Mouse (Mus musculus): ENCODE data around the gene Zfp101. TPM values are rescaled to one million over a fixed set of nuclear protein-coding genes. Genes with fewer than 3 reads are reported as not detected.

The Zfp101 gene
- polyA plus RNA-seq (2011; ENCODE audit: insufficient read depth, insufficient read length, low replicate concordance, missing spikeins) = 9.0 and 13.9 TPM in 2 replicates

DNA sequence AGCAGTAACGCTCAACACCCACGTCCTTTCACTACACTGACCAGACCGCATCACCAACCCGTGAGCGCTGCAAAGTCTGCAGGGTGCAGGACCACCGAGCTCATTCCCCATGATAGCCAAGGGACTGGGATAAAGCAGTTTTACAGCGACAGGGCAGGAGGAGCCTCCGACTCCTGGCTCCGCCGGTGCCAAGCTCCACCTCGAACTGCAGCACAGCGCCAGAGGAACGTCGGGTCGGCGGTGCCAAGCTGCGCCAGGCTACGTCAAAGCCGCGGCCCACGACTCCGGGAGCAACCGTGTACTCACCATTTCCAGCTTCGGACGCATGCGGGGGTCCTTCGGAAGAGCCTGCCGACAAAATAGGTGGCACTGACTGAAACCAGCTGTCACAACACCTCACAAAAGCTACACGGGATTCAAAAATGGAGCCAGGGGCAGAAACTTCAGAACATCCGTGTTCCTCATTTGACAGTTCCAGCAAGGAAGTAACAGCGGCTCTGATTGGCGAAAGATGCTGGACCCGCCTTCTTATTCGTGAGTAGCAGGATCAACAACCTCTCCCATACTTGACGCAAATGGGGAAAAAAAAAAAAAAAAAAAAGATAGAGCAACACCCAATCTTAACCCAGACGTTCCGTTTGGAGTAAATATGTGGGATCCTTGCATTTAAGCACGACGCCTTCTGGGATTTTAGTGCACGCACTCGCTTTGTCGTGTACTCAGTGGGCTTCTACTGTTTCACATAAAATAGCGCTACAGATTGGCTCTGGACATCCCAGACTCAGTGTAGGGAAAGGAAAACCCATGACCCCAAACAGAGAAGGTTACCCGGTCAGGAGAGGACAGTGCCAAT is at the start of gene Zfp101:
Gene Zfp101 (minus strand): TSS at position 460 of the 853 bp plus-strand sequence.
- H3K4me3 ChIP-seq (replicated peaks; ENCODE audit: control insufficient read depth, low read depth, low read length) = peak within 1 kb of the TSS; percentile 88
- TF ChIP-seq CTCF (IDR thresholded peaks at IDR 0.05; ENCODE audit: control insufficient read depth, insufficient read depth, low read length) (peak; percentile 3; the same call in 1 of the 2 replicates), POLR2A (IDR thresholded peaks at IDR 0.05; ENCODE audit: borderline replicate concordance, control insufficient read depth, low read depth, low read length) (peak; percentile 61; the same call in 1 of the 2 replicates)
- no peaks in the 10 kb centered on the region; the same call in 1 of the 2 replicates for H3K4me1 ChIP-seq (ENCODE audit: control insufficient read depth, insufficient read depth, low read length)
- under 1% methylated on average over 44 of the region's 44 CpGs for WGBS
- peak within 1 kb of the TSS; percentile 68 for H3K27ac ChIP-seq (ENCODE audit: control insufficient read depth, insufficient read depth, low read depth, low read length, poor library complexity)

DNA sequence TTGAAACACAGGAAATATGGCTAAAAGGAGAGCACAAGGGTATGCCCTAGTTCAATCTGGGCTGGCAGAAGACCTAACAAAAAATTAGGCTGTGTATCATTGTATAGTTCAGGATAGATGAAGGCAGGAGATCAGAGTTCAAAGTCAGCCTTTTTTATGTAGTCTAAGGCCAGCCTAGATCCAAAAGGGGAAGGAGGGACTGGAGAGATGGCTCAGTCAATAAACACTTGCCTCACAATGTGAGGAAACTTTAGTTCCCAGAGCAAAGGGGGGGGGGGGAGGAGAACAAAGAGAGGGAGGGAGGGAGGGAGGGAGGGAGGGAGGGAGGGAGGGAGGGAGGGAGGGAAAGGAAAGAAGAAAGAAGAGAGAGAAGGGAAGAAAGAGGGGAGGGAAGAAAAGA is 46.7 kb upstream of the Zfp101 start:
- H3K4me3 ChIP-seq (replicated peaks; ENCODE audit: control insufficient read depth, low read depth, low read length) = no peak overlapping the region
- no peak overlapping the region for H3K27ac ChIP-seq (ENCODE audit: control insufficient read depth, insufficient read depth, low read depth, low read length, poor library complexity)
- peaks cover 1% of the 10 kb centered on the region for H3K4me1 ChIP-seq (ENCODE audit: control insufficient read depth, insufficient read depth, low read length)
- TF ChIP-seq CTCF (IDR thresholded peaks at IDR 0.05; ENCODE audit: control insufficient read depth, insufficient read depth, low read length) (no peak), POLR2A (IDR thresholded peaks at IDR 0.05; ENCODE audit: borderline replicate concordance, control insufficient read depth, low read depth, low read length) (no peak)

DNA sequence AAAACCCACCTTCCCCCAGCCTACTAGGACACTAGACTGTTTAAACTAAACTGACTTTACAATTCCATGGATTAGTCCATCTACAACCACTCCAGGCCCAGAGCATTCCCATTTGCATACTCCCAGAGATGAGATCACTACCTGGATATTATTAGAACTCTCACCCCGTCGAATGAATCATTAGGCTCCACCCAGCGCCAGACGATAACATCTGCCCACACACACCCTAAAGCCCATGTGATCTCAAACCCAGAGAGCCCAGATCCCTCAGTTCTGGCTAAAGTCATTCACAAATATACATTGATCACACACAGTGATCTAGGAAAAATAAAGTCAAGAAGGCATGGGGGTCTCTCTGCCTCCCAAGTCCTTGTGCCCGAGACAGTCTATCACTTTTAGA is 45.5 kb upstream of the Zfp101 start:
- TF ChIP-seq CTCF (IDR thresholded peaks at IDR 0.05; ENCODE audit: control insufficient read depth, insufficient read depth, low read length) = no peak
- TF ChIP-seq POLR2A (IDR thresholded peaks at IDR 0.05; ENCODE audit: borderline replicate concordance, control insufficient read depth, low read depth, low read length) = no peak
- Histone ChIP-seq H3K27ac (ENCODE audit: control insufficient read depth, insufficient read depth, low read depth, low read length, poor library complexity) (no peak overlapping the region), H3K4me1 (ENCODE audit: control insufficient read depth, insufficient read depth, low read length) (peaks cover 1% of the 10 kb centered on the region), H3K4me3 (replicated peaks; ENCODE audit: control insufficient read depth, low read depth, low read length) (no peak overlapping the region)
- 32% methylated on average over 5 of the region's 5 CpGs for WGBS

DNA sequence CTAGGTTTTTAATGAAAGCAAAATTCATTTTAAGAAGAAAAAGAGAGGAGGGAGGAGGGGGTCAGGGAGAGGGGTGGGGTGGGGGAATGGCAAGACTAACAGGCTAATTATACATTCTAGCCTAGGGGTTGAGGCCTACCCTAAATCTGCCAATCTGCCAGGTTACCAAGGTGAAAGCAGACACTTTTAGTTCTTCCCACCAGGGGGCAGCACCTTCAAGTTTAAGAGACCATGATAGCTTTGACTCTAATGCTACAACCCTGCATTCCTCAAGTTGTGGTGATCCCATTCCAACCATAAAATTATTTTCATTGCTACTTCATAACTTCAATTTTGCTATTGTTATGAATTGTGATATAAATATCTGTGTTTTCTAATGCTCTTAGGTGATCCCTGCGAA is 44.7 kb upstream of the Zfp101 start:
- Histone ChIP-seq H3K4me3 (replicated peaks; ENCODE audit: control insufficient read depth, low read depth, low read length) (no peak overlapping the region), H3K27ac (ENCODE audit: control insufficient read depth, insufficient read depth, low read depth, low read length, poor library complexity) (no peak overlapping the region), H3K4me1 (ENCODE audit: control insufficient read depth, insufficient read depth, low read length) (peaks cover 1% of the 10 kb centered on the region)
- WGBS = 80% methylated on average over 1 of the region's 1 CpGs
- TF ChIP-seq POLR2A (IDR thresholded peaks at IDR 0.05; ENCODE audit: borderline replicate concordance, control insufficient read depth, low read depth, low read length) (no peak), CTCF (IDR thresholded peaks at IDR 0.05; ENCODE audit: control insufficient read depth, insufficient read depth, low read length) (peak; percentile 20; the same call in 1 of the 2 replicates)

DNA sequence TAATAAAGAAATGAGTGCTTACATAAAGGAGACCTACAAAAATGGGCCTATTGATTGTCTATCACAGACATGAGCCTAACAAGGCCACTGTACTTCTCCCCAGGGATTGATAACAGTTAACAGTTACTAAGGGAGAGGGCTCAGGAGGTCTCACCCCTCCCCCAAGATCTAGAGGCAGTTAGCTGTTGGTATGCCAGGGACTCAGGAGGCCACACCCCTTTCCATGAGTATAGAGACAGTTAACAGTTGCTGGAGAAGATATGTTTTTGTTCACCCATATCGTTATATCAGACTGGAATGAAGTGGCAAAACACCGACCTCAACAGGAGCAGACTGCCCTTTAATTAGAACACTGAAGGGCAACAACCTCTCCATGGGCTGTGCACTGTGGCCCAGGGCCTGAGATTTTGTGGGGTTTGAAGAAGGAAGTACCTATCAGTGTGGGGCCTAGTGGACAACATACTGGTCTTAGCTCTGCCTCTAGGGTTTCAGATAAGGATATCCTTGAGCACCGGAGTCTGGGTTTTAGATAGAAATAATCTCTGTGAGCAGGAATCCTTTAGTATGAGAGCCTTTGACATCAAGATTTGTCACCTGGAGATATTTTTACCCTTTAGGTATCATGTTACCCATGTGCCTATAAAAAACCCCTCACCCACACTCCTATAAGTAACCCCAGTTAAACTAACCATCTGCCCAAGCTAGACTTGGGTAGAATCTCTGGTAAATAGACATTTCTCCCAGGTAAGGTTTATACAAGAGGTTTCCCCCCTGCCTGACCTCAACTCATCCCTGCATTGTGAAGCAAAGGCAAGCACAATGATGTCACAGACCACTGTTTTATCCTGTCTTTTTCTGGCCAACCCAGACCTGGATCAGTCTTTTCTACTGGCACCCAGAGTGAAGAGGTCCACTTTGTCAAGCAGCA is 37.8 kb upstream of the Zfp101 start, which contains the start of gene Actl9:
Gene Actl9 (plus strand): TSS at position 878 of the 928 bp plus-strand sequence.
- 64% methylated on average over 3 of the region's 3 CpGs for WGBS
- TF ChIP-seq CTCF (IDR thresholded peaks at IDR 0.05; ENCODE audit: control insufficient read depth, insufficient read depth, low read length) = no peak
- TF ChIP-seq POLR2A (IDR thresholded peaks at IDR 0.05; ENCODE audit: borderline replicate concordance, control insufficient read depth, low read depth, low read length) = no peak
- Histone ChIP-seq H3K4me1 (ENCODE audit: control insufficient read depth, insufficient read depth, low read length) (no peaks in the 10 kb centered on the region), H3K27ac (ENCODE audit: control insufficient read depth, insufficient read depth, low read depth, low read length, poor library complexity) (no peak within 1 kb of the TSS), H3K4me3 (replicated peaks; ENCODE audit: control insufficient read depth, low read depth, low read length) (no peak within 1 kb of the TSS)

DNA sequence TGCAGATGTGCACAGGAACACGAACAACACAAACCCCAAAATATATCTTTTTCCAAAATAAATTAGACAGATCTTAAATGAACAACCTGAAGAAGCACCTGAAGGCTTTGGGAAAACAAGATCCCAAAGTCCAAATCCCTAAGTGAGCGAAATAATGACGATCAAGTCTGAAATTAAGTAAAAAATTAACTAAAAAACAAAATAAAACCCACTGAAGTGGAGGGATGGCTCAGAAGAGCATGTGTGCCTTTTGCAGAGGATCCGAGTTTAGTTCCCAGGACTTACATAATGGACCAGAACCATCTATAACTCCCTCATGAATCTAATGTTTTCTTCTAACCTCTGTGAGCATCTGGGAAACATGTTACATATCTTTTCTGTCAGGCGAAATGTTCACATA is 2.2 kb downstream of the Zfp101 start:
- TF ChIP-seq POLR2A (IDR thresholded peaks at IDR 0.05; ENCODE audit: borderline replicate concordance, control insufficient read depth, low read depth, low read length) = no peak
- no peak for TF ChIP-seq CTCF (IDR thresholded peaks at IDR 0.05; ENCODE audit: control insufficient read depth, insufficient read depth, low read length)
- 85% methylated on average over 5 of the region's 5 CpGs for WGBS
- Histone ChIP-seq H3K4me3 (replicated peaks; ENCODE audit: control insufficient read depth, low read depth, low read length) (no peak overlapping the region), H3K27ac (ENCODE audit: control insufficient read depth, insufficient read depth, low read depth, low read length, poor library complexity) (no peak overlapping the region), H3K4me1 (ENCODE audit: control insufficient read depth, insufficient read depth, low read length) (no peaks in the 10 kb centered on the region; the same call in 1 of the 2 replicates)

DNA sequence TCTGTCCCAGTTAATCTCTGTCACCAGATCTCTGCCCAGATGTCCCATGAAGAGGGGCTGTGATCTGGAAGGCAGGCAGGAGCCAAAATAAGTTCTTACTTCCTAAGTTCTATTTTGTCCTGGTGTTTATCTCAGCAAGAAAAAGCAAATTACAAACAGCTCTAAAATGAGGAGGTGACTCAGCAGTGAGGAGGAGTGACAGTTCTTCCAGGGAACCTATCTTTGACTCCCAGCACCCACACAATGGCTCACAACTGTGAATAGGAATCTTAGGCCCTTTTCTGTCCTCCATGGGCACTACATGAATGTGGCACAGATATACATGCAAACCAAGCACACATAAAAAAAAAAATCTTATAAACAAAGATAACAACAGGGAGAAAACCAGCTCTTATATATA is 8.7 kb downstream of the Zfp101 start:
- no peak for TF ChIP-seq CTCF (IDR thresholded peaks at IDR 0.05; ENCODE audit: control insufficient read depth, insufficient read depth, low read length)
- TF ChIP-seq POLR2A (IDR thresholded peaks at IDR 0.05; ENCODE audit: borderline replicate concordance, control insufficient read depth, low read depth, low read length) = no peak
- Histone ChIP-seq H3K4me3 (replicated peaks; ENCODE audit: control insufficient read depth, low read depth, low read length) (no peak overlapping the region), H3K27ac (ENCODE audit: control insufficient read depth, insufficient read depth, low read depth, low read length, poor library complexity) (no peak overlapping the region), H3K4me1 (ENCODE audit: control insufficient read depth, insufficient read depth, low read length) (no peaks in the 10 kb centered on the region)

DNA sequence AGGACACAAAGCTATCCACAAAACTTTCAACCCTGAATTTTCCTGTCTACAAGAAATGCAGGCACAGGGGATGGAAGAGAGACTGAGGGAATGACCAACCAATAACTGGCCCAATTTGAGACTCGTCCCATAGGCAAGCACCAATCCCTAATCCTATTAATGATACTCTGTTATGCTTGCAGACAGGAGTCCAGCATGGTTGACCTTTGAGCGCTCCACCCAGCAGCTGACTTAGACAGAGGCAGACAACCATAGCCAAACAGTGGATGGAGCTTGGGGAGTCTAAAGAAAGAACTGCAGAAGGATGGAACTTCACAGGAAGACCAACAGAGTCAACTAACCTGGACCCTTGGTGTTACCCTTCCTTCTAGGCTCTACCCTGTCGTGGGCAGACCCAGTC is 21.6 kb downstream of the Zfp101 start:
- no peak overlapping the region for H3K27ac ChIP-seq (ENCODE audit: control insufficient read depth, insufficient read depth, low read depth, low read length, poor library complexity)
- 85% methylated on average over 3 of the region's 3 CpGs for WGBS
- no peaks in the 10 kb centered on the region for H3K4me1 ChIP-seq (ENCODE audit: control insufficient read depth, insufficient read depth, low read length)
- no peak overlapping the region for H3K4me3 ChIP-seq (replicated peaks; ENCODE audit: control insufficient read depth, low read depth, low read length)
- TF ChIP-seq CTCF (IDR thresholded peaks at IDR 0.05; ENCODE audit: control insufficient read depth, insufficient read depth, low read length) = no peak
- no peak for TF ChIP-seq POLR2A (IDR thresholded peaks at IDR 0.05; ENCODE audit: borderline replicate concordance, control insufficient read depth, low read depth, low read length)
